Mouse (Mus musculus) heart, embryonic 11.5 days (tissue): Measurements from ENCODE around the gene Serinc3. TPM values are rescaled to one million over a fixed set of nuclear protein-coding genes. Genes with fewer than 3 reads are reported as not detected.

Source experiments
- ATAC-seq: fragments of 200-750 bp; cut with Nextera tagmentation; replicated peaks from 2 replicates; pipeline ENCODE4 v1.8.0; 2017; ENCODE audit warnings: moderate library complexity; ENCODE audit not compliant: insufficient number of reproducible peaks, low FRiP score, low TSS enrichment
- H3K27ac ChIP-seq: fragments of 300-500 bp; sonication (generic); 2 replicates; pipeline ENCODE4 v1.5.1; 2014; ENCODE audit warnings: mild to moderate bottlenecking, low read depth, low read length
- H3K27me3 ChIP-seq: fragments of 300-500 bp; sonication (generic); 2 replicates; pipeline ENCODE4 v1.6.1; 2014; ENCODE audit warnings: mild to moderate bottlenecking, low read length, mixed read lengths; ENCODE audit not compliant: control insufficient read depth, insufficient read depth
- H3K36me3 ChIP-seq: fragments of 300-500 bp; sonication (generic); 2 replicates; pipeline ENCODE4 v1.6.1; 2014; ENCODE audit warnings: mild to moderate bottlenecking, low read length, moderate library complexity, mixed read lengths; ENCODE audit not compliant: control insufficient read depth, insufficient read depth
- H3K4me1 ChIP-seq: fragments of 300-500 bp; sonication (generic); 2 replicates; pipeline ENCODE4 v1.6.1; 2014; ENCODE audit warnings: low read length; ENCODE audit not compliant: control insufficient read depth, insufficient read depth
- H3K4me2 ChIP-seq: fragments of 300-500 bp; sonication (generic); 2 replicates; pipeline ENCODE4 v1.6.1; 2014; ENCODE audit warnings: mild to moderate bottlenecking, moderate library complexity
- H3K4me3 ChIP-seq: fragments of 300-500 bp; sonication (generic); 2 replicates; pipeline ENCODE4 v1.5.1; 2014; ENCODE audit warnings: low read depth, low read length
- H3K9ac ChIP-seq: fragments of 300-500 bp; sonication (generic); 2 replicates; pipeline ENCODE4 v1.6.1; 2014; ENCODE audit warnings: mild to moderate bottlenecking, low read depth, low read length, moderate library complexity
- H3K9me3 ChIP-seq: fragments of 300-500 bp; sonication (generic); replicated peaks from 2 replicates; pipeline ENCODE4 v1.6.1; 2016; ENCODE audit warnings: low read length; ENCODE audit not compliant: control insufficient read depth
- WGBS: fragments of 180-500 bp; shearing (Covaris S2); extraction: QIAGEN DNeasy Blood & Tissue Kit; methylation state at CpG from one replicate; pipeline ENCODE4 v1.1.7; 2014; ENCODE audit not compliant: insufficient replicate concordance; 5-methylcytosine and 5-hydroxymethylcytosine counted together
- polyA plus RNA-seq: library from polyadenylated mRNA; unstranded; fragments of >200 nt; fragmentation: Nextera tagmentation; extraction: Ambion mirVana; gene quantifications from 2 replicates; pipeline ENCODE4 v1.2.1, GENCODE M21; 2014

Gene Serinc3
- polyA plus RNA-seq, 1 experiment from 2014 or later: 77.5 TPM

- H3K27ac ChIP-seq: no peak overlapping the region
- 83% methylated on average over 7 of the region's 7 CpGs for WGBS
- no peak overlapping the region for H3K9ac ChIP-seq
- no peaks in the 10 kb centered on the region for H3K27me3 ChIP-seq
- H3K4me3 ChIP-seq: no peak overlapping the region
- H3K9me3 ChIP-seq: no peaks in the 10 kb centered on the region
- H3K36me3 ChIP-seq: no peaks in the 10 kb centered on the region
- H3K4me2 ChIP-seq: no peak overlapping the region
- peaks cover 13% of the 10 kb centered on the region; the same call in 1 of the 2 replicates for H3K4me1 ChIP-seq
- ATAC-seq: no peak
These were observed 43.9 kb downstream of the Serinc3 start for GRCm38 (mm10) chr2:163601066-163601465.

- H3K4me2 ChIP-seq: no peak overlapping the region
- no peak overlapping the region for H3K9ac ChIP-seq
- no peaks in the 10 kb centered on the region for H3K27me3 ChIP-seq
- 3% methylated on average over 1 of the region's 1 CpGs for WGBS
- peaks cover 15% of the 10 kb centered on the region; the same call in 1 of the 2 replicates for H3K4me1 ChIP-seq
- no peaks in the 10 kb centered on the region for H3K36me3 ChIP-seq
- H3K4me3 ChIP-seq: no peak overlapping the region
- no peak for ATAC-seq
- H3K9me3 ChIP-seq: no peaks in the 10 kb centered on the region
- no peak overlapping the region for H3K27ac ChIP-seq
These were observed 45.7 kb downstream of the Serinc3 start for GRCm38 (mm10) chr2:163599226-163599625.

- no peak for ATAC-seq
- 50% methylated on average over 4 of the region's 4 CpGs for WGBS
- no peaks in the 10 kb centered on the region for H3K36me3 ChIP-seq
These were observed 47.3 kb downstream of the Serinc3 start for GRCm38 (mm10) chr2:163597661-163598060.

GRCm38 (mm10) chr2:163596873-163597155 lies 48.1 kb downstream of the Serinc3 start:
- Histone ChIP-seq H3K27ac (0 out of 2 replicates have a peak overlapping the region, but pooled peaks have one; percentile 35), H3K27me3 (no peaks in the 10 kb centered on the region), H3K4me2 (no peak overlapping the region), H3K4me1 (peaks cover 10% of the 10 kb centered on the region; the same call in 1 of the 2 replicates), H3K9ac (no peak overlapping the region), H3K36me3 (no peaks in the 10 kb centered on the region), H3K9me3 (no peaks in the 10 kb centered on the region), H3K4me3 (no peak overlapping the region)
- no peak for ATAC-seq
- 66% methylated on average over 3 of the region's 3 CpGs for WGBS

More at GRCm38 (mm10) chr2:163597661-163598060, 47.3 kb downstream of the Serinc3 start:
- no peaks in the 10 kb centered on the region for H3K9me3 ChIP-seq
- no peak overlapping the region for H3K4me2 ChIP-seq
- no peaks in the 10 kb centered on the region for H3K27me3 ChIP-seq
- no peak overlapping the region for H3K9ac ChIP-seq
- H3K27ac ChIP-seq: no peak overlapping the region
- peaks cover 10% of the 10 kb centered on the region; the same call in 1 of the 2 replicates for H3K4me1 ChIP-seq
- no peak overlapping the region for H3K4me3 ChIP-seq

- Histone ChIP-seq H3K36me3 (no peaks in the 10 kb centered on the region), H3K9ac (no peak overlapping the region), H3K27me3 (no peaks in the 10 kb centered on the region), H3K4me1 (peaks cover 6% of the 10 kb centered on the region; the same call in 1 of the 2 replicates), H3K4me2 (no peak overlapping the region), H3K27ac (0 out of 2 replicates have a peak overlapping the region, but pooled peaks have one; percentile 35), H3K9me3 (no peaks in the 10 kb centered on the region), H3K4me3 (no peak overlapping the region)
- ATAC-seq: no peak; the same call in 1 of the 2 replicates
- 66% methylated on average over 13 of the region's 13 CpGs for WGBS
These were observed 48.7 kb downstream of the Serinc3 start for GRCm38 (mm10) chr2:163596057-163596872.

- WGBS: 14% methylated on average over 2 of the region's 2 CpGs
- no peak for ATAC-seq
- no peak overlapping the region for H3K27ac ChIP-seq
These were observed 49.8 kb downstream of the Serinc3 start for GRCm38 (mm10) chr2:163595119-163595518.

GRCm38 (mm10) chr2:163593636-163594282 lies 51.2 kb downstream of the Serinc3 start:
- ATAC-seq: no peak
- no peak overlapping the region for H3K4me3 ChIP-seq
- H3K9me3 ChIP-seq: no peaks in the 10 kb centered on the region
- H3K27ac ChIP-seq: no peak overlapping the region
- H3K9ac ChIP-seq: no peak overlapping the region
- peaks cover 6% of the 10 kb centered on the region; the same call in 1 of the 2 replicates for H3K4me1 ChIP-seq
- no peak overlapping the region for H3K4me2 ChIP-seq
- H3K36me3 ChIP-seq: no peaks in the 10 kb centered on the region
- no peaks in the 10 kb centered on the region for H3K27me3 ChIP-seq
- WGBS: 81% methylated on average over 10 of the region's 10 CpGs

More at GRCm38 (mm10) chr2:163595119-163595518, 49.8 kb downstream of the Serinc3 start:
- Histone ChIP-seq H3K27me3 (no peaks in the 10 kb centered on the region), H3K4me2 (no peak overlapping the region), H3K9me3 (no peaks in the 10 kb centered on the region), H3K9ac (no peak overlapping the region), H3K4me1 (peaks cover 6% of the 10 kb centered on the region; the same call in 1 of the 2 replicates), H3K36me3 (no peaks in the 10 kb centered on the region), H3K4me3 (no peak overlapping the region)

- ATAC-seq: no peak
- Histone ChIP-seq H3K36me3 (no peaks in the 10 kb centered on the region), H3K4me3 (no peak overlapping the region), H3K9me3 (no peaks in the 10 kb centered on the region), H3K9ac (no peak overlapping the region), H3K4me1 (peaks cover 6% of the 10 kb centered on the region; the same call in 1 of the 2 replicates), H3K27ac (no peak overlapping the region), H3K27me3 (no peaks in the 10 kb centered on the region), H3K4me2 (no peak overlapping the region)
- WGBS: 83% methylated on average over 1 of the region's 1 CpGs
These were observed 52.8 kb downstream of the Serinc3 start for GRCm38 (mm10) chr2:163592084-163592483.
